Mouse (Mus musculus): Measurements from ENCODE around the gene Fignl1.

Fignl1 gene

DNA sequence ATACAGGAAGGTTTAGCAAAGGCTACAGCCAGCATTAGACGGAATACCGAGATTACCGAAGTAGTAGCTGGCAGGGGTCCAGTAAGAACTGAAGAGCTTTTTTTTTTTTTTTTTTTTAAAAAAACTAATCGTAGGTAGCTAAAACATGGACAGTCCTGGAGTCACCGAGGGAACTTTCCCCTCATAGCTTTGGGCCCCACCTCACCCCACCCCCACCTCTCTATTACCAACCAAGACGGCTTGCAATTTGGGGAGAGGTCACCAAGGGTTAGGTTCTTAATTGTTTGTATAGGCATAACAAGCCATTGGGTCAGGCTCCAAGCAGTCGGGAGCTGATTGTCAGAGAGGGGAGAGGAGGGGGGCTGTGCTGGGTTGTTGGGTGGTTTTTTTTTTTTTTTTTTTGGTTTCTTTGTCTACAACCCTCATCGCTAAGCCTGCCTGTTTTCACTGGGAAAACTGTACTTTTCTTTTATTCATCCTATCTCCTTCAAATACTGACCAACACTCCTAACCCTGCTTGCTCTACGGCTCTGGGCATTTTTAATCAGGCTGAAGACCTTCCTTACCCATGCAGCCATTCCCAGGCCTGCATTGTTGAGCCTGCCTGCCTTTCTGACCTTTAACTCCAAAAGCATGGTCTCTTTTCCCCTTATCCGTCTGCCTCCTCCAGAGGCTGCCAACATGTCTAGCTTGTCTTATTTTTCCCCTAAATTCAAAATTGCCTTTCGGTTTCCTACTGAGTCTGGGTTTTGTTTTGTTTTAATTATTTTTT lies 828 bp upstream of the Fignl1 start:
- no peak for DNase-seq (ENCODE audit: low read depth, low spot score)

DNA sequence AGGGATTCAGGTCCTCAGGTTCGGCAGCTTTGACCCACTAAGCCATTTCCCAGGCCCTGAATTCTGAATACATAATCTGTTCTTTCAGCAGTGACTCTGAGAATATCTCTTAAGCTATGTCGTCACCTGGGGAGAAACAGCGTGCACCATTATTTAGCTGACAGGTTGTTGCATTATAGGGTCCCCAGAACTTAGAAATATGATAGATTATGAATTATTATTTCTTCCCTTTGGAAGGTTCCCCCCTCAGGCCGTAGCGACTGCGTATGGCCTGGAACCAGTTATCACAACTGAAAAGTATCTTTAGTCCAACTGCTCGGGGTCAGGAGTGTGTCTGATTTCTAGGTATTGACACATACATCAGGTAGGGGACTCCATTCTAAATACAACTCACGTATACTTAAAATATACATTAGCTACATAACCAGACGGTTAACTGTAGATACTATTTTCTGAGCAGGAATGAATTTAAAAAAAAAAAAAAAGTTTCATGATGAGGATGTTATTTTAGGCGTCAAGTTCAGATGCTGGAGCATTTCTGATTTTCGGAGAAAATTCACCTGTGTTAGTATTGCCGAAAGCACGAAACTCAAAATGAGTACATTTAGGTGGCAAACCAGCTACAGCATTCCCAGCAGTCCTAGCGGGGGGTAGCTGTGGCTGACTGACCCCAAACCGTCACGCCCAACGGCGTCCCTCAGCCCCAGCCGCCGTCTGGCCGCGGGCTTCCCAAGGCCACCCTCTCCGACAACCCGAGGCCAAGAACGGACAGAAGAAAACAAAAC lies 535 bp downstream of the Fignl1 start:
- no peak for DNase-seq (ENCODE audit: low read depth, low spot score)

DNA sequence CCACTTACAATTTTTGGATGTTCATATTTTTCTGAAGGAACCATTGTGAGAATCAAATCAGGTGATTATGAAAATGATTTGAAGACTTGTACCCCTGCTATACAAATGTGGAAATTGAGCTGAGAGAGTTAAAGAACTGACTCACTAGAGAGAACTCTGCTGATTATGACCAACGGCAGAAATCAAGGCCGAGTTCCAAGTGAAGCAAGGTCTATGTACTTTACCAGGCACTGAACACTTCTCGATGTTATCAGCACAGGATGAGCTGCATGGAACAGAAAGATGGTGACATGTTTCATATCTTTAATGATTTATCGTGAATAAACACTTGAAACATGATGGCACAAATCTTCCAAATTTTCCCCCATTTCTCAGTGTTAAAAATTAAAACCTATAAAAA lies 2.8 kb downstream of the Fignl1 start:
- no peak for DNase-seq (ENCODE audit: low read depth, low spot score)

DNA sequence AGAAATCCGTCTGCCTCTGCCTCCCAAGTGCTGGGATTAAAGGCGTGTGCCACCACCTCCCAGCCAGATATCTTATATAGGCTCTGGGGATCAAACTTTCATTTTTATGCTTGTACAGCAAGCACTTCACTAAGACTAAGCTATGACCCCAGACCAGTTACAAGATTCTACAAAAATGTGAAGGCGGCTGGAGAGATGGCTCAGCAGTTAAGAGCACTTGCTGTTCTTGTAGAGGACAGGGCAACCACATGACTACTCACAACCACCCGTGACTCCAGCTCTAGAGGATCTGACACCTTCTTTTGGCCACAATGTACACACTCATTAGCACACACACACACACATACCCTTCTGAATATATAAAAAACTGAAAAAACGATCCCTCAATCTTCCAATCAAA lies 4.3 kb downstream of the Fignl1 start:
- DNase-seq (ENCODE audit: low read depth, low spot score), result no peak

DNA sequence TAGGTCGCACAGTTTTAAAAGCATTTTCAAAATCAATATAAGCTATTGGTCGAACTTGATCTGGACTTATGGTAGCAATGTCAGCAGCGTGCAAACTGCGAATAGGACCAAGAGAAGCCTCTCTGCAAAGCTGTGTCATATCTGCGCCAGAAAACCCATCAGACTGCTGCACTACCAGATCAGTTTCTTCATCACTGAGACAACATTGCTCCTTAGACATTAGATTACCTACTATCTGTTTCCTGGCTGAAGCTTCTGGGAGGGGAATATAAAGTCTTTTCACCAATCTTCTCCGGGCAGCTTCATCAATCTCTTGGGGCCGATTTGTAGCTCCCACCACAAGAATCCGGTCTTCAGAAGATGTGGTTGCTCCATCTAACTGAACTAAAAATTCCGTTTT lies 7.7 kb downstream of the Fignl1 start:
- DNase-seq (ENCODE audit: low read depth, low spot score), result no peak

DNA sequence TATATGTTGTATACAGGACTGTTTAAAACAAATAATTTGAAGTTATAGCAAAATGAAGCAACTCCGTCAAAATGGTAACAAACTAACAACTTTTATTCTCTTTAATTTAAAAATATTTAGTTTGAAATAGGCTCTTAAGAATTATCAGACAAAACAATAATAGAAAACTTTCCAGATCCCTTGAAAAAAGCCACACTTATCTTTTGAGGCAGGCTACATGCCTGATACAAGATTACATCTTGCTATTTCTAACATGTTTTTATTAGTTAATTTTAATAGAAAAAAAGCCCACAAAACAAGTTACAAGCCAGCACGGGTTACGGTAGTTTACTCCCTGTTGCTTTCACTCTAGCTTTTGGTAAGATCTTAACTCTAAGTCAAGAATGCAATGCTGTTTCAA lies 8.5 kb downstream of the Fignl1 start:
- DNase-seq (ENCODE audit: low read depth, low spot score), result no peak

DNA sequence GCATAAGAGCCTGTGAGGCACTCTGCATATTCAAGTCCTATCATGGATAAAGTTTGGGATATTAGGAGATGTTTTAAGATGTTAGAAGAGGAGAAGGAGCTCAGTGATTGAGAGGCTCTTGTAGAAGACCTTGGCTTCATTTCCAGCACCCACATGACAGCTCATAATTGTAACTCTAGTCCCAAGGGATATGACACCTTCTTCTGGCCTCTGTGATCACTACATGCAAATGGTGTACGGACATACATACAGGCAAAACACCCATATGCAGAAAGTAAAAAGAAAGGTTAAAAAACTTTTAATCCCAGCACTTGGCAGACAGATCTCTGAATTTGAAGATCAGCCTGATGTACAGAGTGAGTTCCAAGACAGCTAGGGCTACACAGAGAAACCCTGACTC lies 10.1 kb downstream of the Fignl1 start:
- no peak for DNase-seq (ENCODE audit: low read depth, low spot score)

DNA sequence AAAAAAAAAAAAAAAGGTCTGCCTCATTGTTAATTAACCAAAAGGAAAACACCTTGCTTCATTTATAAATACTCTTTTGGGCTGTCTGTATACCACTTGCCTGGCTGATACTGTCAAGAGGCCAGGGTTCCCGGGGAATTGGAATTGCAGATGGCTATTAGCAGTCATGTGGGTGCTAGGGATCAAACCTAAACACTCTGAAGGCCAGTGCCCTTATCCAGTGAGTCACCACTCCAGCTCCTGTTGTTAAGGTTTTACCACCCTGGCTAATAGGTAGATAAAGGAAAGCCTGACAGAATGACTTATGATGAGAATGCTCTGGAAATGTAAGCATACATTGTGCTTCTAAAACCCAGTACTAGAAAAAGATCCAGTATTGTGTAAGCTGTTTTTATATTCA lies 14.1 kb downstream of the Fignl1 start:
- DNase-seq (ENCODE audit: low read depth, low spot score), result no peak

DNA sequence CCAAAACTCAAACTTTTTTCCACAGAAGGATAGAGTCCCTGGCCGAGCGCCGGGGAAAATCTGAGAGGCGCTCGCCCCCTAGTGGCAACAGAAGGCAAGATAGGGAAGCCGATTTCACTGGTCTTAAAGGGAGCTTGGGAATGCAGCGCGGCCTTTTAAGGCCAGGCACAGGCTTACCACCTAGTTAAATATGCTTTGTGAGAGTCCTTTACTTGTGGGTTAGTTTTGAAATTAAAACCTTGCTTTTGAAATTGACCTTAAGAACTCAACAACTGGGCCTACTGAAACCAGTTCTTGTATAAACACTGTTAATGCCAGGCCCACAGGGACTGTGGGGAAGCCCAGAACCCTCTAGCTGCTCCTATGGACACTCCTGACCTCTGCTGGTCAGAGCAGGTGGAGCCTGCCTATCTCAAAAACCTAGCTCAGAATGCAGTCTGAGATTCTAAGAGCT lies 20.2 kb downstream of the Fignl1 start:
- peak; percentile 56 for DNase-seq (ENCODE audit: low read depth, low spot score)

DNA sequence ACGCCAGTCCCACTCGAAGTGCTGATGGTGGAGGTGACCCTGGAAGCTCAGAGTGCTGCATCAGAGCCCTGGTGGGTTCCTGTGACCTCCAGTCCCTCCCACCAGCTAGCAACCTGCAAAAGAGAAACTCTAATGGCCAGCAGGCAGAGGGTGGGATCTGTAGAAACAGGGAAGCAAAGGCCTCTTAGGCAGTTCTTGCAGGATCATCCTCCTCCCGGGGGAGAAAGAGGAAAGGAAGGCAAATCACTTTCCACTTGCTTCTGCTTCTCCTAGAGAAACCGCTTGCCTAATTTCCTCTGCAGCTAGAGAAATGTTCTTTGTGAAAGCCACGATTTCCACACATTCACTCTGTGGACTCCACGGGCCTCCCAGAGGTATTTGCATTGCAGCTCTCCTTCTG lies 23.3 kb downstream of the Fignl1 start:
- no peak for DNase-seq (ENCODE audit: low read depth, low spot score)

DNA sequence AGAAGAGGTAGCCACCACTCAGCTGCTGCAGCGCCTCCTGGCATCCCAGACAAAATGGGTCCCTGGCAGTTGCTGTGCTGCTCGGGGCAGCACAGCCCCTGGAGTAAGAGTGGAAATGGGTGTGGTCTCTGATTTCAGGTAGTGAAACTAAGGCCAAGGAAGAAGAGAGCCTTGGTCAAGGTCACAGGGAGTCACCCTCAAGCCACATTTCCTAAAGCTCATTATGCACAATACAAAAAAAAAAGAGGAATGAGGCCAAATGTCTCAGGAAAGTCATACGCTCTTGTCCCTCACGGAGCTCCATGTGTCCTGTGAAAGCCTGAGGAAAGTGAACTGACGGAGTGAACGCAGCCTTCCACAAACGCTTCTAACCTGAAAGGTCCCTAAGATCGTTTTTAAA lies 27.0 kb downstream of the Fignl1 start:
- DNase-seq (ENCODE audit: low read depth, low spot score), result no peak

DNA sequence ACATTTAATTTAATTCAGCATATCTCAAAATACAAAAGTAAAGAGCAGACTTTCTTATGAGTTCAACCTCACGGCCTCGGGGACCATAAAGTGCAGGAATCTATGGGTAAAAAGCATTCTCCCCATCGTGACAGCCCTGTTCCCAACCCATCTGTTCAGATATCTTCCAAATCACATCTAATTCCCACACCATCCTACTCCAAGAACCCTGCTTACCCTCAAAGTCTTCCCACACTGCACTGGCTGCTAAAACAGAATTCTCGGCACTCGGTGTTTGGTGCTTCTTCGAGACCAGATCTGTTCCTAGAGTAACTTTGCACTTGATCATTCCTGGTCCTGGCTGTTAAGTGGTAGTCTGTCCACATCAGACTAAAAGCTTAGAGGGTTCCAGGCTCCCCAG lies 30.4 kb downstream of the Fignl1 start:
- DNase-seq (ENCODE audit: low read depth, low spot score), result no peak

DNA sequence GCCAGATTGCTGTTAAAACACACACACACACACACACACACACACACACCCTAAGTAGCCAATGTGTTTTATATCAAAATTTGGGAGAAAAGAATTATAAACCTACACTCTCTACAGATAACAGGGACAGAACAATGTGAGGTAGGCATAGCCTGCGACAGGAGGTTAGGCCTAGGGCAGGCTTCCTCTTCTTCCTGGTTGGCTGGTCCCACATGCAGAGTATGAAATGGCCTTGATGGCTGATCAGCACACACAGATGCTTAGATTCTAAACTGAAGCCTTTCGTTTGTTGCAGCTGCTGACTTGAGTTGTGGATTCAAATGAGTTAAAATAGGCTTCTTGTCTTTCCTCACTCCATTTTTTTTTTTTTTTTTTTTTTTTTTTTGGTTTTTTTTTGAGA lies 31.0 kb downstream of the Fignl1 start:
- no peak for DNase-seq (ENCODE audit: low read depth, low spot score)

DNA sequence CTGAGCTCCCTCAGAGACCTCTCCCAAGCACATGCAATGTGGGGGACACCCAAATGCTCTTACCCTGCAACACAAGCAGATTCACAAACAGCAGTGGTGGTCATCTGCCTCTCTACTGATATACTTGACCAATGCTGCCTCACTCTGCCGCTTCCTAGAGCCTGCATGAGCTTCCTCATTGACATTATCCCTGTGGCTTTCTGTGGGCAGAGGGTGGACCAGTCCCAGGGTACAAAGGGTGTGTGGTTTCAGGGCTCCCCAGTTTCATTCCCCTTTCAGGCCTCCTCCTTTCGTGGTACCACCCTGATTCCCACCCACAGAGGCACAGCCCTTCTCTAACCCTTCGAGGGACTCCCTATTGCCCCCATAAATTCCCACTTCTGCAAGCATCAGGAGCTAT lies 31.5 kb downstream of the Fignl1 start:
- DNase-seq (ENCODE audit: low read depth, low spot score), result no peak

DNA sequence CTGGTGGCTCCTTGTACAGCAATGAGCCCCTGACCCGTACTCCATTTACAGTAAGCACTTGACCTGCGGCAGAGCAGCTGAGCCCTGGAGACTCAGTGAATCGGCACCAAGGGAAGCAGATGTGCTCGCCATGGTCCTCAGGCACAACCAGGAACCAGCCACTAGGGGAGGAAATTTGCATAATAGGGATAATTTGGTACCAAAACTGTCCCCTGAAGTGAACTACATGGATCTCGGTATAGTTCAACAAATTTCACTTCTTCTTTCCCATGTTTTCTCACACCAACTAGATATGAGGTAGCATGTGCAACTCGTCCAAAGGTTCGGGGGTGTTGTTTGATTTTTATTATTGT lies 32.0 kb downstream of the Fignl1 start:
- DNase-seq (ENCODE audit: low read depth, low spot score), result no peak

DNA sequence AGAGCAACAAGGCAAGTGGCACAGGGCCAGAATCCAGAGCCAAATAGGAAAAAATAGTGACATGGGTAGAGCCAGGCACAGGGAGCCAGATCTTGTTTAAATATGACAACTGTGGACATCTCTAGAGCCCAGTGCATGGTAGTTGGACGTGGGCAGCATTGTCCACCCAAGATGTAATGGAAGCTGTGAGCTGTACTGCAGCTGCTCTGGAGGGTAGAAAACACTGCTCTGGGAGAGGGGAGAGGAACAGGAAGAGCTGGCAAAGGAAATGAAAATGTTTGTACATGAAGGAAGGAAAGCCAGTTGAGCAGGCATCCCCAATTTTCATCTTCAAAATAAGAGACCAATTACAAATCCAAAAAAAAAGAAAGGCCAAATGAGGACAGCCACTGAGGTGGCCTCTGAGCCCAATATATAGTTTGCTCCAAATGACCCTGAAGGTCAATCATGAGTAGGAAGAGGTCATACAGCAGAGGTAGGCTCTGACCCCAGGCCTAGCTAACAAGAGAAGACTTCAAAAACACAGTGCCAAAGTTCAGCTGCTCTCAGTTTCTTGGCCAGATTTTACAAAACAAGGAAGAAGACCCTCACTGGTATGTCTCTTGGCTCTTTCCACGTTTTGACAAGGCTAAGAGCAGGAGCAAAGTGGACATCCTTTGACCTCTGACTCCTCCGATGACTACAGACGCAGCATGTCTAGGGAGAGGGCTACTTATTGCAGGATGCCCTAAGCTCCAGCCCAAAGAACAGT lies 32.5 kb downstream of the Fignl1 start:
- DNase-seq (ENCODE audit: low read depth, low spot score), result no peak

DNA sequence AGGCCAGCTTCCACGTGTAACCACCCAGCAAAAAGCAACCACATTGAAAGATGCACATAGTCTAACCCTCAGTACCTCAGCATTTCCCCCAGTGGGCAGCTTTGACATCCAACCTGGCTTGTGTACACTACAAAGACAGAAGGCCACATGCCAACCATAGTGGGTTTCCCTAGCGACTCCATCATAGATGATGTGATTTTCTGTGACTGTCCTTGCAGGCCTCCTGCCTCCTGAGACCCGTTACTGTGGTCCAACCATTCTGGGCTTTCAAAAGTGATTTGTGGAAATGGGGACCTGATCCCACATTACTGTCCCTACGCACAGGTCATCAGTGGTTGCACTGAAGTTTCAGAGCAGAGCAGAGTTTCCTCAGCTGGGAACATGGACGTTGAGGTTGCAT lies 33.9 kb downstream of the Fignl1 start:
- DNase-seq (ENCODE audit: low read depth, low spot score), result no peak

DNA sequence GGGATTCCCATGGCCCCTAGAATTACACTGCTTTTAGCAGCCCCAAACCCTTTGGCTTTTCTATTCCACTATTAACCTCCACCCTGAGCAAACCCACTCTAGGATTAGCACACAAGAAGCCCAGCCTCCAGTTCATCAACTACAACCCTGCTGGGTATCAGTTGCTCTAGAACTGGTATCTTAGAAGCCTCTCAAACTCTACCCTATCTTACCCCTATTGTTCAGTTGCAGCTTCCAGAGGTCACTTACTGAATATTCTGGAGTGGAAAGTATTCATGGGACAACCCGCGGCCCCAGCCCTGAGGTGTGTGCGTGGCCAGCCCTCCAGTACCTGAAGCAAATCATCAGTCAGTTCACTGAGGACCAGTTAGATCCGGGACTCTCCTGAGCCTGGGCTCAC lies 34.4 kb downstream of the Fignl1 start:
- DNase-seq (ENCODE audit: low read depth, low spot score), result no peak

DNA sequence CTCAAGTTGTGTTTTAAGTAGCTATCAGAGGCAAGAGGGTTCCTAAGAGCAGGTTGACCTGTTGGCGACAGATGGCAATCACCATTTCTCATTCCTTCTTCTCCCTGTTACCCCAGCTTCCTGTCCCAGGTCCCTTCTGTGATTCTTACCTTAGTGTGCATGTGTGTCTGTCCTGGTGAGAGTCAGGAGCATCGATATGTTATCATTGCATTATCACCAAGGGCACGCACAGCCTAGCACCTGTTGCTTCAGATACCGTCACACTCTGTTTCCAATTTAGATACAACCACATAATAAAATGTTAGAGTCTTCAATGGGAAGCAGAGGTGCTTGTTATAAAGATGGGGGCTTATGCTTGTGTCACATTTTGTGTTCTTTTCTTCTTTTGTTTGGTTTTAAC lies 36.6 kb downstream of the Fignl1 start:
- no peak for DNase-seq (ENCODE audit: low read depth, low spot score)

DNA sequence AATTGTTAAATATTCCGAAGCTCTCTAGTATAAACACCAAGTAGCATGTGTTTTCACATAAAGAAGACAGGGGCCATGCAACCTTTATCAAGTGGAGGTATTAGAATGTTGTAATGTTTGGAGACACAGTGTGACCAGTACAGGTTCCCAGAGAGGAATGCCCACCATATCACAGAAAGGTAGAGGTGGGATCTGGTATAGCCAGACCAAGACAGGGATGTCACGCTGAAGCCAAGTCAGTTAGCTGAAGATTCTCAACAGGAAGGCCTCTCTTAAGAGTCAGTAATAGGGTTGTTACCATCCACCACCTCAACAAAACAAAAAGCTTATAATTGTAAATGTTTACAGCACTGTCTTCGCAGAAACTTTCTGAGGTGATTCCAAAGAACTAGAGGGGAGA lies 38.1 kb downstream of the Fignl1 start:
- DNase-seq (ENCODE audit: low read depth, low spot score), result no peak

DNA sequence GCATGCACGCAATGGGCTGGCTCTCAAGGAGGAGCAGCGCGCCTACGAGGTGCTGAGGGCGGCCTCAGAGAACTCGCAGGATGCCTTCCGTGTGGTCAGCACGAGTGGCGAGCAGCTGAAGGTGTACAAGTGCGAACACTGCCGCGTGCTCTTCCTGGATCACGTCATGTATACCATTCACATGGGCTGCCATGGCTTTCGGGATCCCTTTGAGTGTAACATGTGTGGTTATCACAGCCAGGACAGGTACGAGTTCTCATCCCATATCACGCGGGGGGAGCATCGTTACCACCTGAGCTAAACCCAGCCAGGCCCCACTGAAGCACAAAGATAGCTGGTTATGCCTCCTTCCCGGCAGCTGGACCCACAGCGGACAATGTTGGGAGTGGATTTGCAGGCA lies 39.5 kb downstream of the Fignl1 start:
- no peak for DNase-seq (ENCODE audit: low read depth, low spot score)

DNA sequence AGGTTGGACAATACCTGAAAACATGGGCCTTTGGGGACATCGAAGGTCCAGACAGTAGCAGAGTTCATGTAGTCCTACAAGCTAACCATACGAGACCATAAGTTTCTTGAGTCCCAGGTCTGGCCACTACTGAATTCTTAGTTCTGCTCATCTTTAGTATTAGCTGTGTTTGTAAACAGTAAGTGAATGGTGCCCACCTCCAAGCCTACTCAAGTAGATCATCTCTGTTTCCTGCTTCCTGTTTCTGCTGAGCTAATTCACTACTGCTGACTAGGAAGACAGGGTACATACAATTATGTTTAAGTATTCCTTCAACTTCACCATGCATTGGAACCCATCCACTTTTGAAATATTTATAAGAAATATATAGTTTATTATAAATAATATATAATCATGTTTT lies 40.7 kb downstream of the Fignl1 start:
- DNase-seq (ENCODE audit: low read depth, low spot score), result no peak

DNA sequence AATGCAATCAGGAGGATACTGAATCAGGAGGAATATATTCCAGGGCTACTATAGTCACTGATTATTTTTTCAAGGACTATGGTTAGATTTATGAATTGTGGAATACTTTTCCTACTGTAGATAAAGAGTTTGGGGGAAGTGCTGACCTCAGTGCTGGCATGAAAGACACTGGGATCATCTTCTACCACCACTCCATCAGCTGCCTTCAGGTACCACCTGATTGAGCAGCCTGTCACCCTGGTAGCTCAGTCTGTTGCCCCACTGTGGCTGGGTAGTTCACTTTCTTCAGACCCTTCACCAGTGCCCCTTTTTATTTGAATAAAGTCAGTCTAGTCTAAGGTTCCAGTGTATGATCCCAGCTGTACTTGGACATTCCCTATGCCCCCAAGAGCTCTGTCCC lies 42.0 kb downstream of the Fignl1 start:
- DNase-seq (ENCODE audit: low read depth, low spot score), result no peak

Measured in skeletal muscle tissue, adult 2 months (tissue).